Mouse (Mus musculus) cerebellum, postnatal 36 days (tissue): ENCODE measurements around the gene Cx3cr1.

Experiments
- DNase-seq, 2 experiments: peaks; one replicate each; pipeline ENCODE4 v3.0.0; 2021 to 2022; ENCODE audit warnings: mixed read lengths in 2 of 2

Cx3cr1 gene

DNA sequence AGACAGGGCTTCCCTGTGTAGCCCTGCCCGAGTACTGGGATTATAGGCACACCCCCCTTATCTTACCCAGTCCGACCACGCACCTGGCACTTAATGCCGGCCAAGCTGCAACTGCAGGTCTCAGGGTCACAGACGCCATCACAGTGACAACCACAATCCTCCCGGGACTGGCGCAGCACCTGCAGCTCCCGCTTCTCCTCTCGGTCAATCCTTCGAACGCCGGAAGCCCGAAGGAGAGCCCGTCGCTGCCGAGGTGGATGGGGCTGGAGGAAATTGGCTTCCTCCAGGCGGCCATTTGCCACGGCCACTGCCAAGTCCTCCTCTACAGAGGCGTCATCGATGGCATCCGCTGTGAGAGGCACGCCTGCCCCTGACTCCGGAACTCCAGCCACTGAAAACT lies 96.4 kb downstream of the Cx3cr1 start:
- DNase-seq: peak in 1 of 2 experiments; percentile 20

- peak; percentile 60 for DNase-seq
Observed at GRCm38 (mm10) chr9:119972582-119972981, 97.1 kb downstream of the Cx3cr1 start.

- DNase-seq: no peak
Observed at GRCm38 (mm10) chr9:119972166-119972565, 97.5 kb downstream of the Cx3cr1 start.

DNA sequence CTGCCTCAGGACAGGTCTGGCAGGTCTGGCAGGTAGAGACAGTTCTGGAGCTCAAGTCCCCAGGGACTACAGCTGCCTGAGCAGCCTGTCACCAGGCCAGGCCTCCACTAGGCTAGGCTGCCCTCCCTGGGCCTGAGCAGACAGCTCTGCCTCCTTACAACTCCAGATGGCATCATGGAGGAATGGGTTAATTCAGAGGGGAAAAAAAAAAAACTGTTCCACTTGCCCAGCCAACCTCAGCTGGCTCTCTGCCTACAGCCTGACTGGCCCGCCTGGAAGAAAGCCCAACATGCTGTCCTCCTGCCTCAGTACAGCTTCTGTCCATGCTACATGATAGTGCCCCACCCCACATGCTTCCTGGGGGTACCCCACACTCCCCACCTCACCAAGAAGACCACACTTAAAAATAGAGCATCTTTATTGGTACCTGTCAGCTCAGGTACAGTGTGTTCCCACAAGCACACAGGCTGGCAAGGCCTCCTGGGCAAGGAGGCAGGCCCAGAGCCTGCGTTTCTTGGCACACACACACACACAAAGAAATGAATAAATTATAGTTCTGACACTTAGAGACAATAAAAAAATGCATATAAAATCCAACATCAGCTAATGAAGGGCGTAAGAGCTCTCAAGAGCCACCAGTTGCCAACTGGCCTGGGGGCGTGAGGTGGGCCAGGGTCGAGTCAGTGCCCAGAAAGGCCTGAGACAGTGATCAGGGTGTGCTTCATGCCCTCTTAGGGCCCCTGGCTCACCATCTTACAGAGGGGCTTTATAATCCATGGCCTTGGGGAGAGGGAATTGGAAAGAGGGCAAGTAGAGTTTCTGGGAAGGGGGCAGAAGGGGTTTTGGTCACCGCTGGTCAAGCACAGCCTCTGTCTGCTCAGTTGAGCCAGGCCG lies 98.7 kb downstream of the Cx3cr1 start:
- DNase-seq: peak; percentile 81 to 86

GRCm38 (mm10) chr9:119970221-119970620 lies 99.5 kb downstream of the Cx3cr1 start:
- peak; percentile 77 to 79 for DNase-seq

DNA sequence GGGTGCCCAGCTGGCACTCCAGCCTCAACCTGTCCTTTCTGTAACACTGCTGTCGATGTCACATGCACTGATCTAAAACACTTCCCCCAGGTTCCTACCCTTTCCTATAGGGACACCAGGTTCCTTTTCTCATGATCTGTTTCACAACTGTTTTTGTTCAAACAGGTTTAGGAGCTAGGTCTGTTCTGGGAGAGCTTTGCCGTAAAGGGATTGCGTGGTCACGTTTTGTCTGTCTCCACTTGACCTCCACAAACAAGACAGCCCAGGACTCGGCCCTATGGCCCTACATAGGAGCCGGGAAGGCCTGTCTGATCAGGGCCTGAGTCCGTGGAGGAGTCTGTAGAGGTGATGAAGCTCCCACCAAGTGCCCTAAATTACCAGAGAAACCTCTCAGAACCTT lies 99.9 kb downstream of the Cx3cr1 start:
- DNase-seq: no peak

GRCm38 (mm10) chr9:119966221-119966910 lies 103.3 kb downstream of the Cx3cr1 start:
- DNase-seq: no peak

DNA sequence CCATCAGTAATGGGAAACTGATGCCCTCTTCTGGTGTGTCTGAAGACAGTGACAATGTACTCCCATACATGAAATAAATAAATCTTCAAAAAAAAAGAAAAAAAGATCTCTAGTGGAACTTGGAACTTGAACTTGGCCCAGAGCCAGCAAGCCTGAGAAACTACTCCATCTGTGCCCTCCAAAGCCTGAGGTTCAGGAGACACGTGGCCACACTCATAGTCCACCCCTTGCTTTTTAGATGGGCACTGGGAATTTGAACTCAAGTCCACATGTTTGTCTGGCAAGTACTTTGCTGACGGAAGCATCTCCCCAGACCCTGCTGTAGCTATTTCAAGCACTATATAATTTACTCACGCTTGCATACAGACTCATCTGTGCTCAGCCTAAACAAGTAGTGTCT lies 104.5 kb downstream of the Cx3cr1 start:
- DNase-seq: no peak

- DNase-seq: no peak
Observed at GRCm38 (mm10) chr9:119964206-119964605, 105.5 kb downstream of the Cx3cr1 start.

DNA sequence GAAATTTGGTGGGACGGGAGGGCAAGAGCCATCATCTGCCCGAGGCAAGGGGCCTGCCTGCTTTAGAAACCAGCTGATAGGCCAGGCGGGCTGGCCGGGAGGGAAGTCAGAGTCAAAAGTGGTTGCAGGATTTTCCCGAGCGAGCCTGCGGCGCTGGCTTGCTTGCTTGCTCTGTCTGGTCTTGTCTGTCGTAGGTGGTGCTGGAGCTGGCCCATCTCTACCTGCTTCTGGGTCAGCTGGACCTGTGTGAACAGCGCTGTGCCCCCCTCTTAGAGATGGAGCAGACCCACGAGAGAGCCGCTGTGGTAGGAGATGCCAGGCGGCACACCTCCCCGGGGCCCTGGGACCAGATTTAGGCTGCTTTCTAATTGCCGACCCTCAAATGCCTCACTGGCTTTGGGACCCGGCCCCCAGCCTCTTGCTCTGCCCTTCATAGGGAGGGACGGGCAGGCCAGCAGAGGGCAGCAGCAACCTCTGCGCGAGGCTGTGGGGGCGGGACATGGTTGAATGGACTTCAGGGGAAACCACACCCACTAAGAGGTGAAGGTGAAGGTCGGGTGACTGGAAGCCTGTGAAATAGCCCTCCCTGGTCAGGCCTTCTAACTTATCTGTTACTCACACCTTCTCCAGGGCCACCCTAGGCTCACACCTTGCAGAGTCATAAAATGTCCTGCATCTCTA lies 106.6 kb downstream of the Cx3cr1 start:
- DNase-seq: peak; percentile 56 to 68

GRCm38 (mm10) chr9:119962216-119962615 lies 107.5 kb downstream of the Cx3cr1 start:
- no peak for DNase-seq

GRCm38 (mm10) chr9:119958835-119959234 lies 110.8 kb downstream of the Cx3cr1 start:
- no peak for DNase-seq

DNA sequence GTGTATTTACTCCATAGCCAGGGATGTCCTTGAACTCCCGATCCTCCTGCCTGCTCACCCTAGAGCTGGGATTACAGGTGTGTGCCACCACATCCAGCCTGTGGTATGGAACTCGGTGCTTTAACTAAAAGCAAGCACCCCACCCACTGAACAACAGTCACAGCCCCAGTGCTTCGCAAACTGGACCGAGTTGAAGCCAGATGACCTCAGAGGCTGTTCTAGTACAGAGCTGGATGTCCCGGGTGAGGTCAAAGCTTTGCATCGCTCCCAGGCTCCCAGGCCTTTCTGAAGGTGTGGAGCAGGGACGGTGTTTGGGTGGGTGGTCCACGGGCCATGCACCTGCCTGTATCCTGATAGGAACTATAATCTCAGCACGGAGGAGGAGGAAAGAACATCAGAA lies 118.3 kb downstream of the Cx3cr1 start:
- DNase-seq: no peak

DNA sequence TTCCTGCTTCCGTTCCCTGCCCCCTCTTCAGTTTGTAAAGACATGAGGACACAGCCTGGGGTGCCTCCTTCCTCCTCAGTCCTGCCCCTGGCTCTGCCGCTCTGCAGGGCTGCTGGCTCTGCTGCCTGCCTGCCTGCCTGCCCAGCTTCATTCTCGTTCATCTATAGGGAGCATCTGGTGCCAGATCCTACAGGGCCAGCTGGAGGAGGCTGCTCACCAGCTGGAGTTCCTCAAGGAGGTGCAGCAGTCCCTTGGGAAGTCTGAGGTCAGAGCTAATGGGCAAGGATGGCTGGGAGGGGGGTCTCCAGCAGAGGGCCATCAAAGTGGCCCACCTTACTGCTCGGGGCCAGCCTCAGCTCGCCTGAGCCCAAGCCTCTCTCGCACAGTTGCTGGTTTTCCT lies 119.2 kb downstream of the Cx3cr1 start:
- no peak for DNase-seq

GRCm38 (mm10) chr9:119948804-119949203 lies 120.9 kb downstream of the Cx3cr1 start:
- no peak for DNase-seq

DNA sequence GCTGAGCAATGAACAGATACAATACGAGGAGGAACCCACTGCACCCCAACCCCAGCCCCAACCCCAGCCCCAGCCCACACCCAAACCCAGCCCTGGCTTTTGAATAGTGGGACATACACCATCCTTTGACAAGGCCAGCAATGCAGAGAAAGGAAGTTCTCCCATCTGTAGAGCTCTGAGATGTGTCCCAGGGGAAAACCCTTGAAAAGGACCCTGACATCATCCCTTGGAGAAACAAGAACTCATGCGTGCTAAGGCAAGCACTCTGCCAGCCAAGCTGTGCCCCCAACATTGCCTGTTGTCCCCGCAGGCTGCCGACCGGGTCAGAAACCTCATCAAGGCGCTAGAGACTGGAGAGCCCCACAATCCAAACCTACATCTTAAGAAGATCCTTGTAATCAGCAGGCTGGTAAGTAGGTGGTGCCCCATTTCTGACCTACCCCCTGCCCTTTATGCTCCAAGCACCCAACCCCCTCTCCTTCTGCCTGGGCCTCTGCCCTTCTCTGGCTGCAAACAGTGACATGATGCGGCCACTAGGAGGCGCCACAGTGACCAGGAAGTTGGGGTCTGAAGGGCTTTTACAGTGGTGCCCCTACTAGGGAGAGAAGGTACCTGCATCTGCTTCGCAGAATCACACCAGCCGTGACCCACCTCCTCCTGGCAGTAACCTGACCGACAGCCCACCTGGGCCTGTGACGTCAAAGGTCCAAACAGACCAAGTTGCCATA lies 124.3 kb downstream of the Cx3cr1 start:
- DNase-seq: no peak

- no peak for DNase-seq
Observed at GRCm38 (mm10) chr9:119943326-119943725, 126.4 kb downstream of the Cx3cr1 start.

DNA sequence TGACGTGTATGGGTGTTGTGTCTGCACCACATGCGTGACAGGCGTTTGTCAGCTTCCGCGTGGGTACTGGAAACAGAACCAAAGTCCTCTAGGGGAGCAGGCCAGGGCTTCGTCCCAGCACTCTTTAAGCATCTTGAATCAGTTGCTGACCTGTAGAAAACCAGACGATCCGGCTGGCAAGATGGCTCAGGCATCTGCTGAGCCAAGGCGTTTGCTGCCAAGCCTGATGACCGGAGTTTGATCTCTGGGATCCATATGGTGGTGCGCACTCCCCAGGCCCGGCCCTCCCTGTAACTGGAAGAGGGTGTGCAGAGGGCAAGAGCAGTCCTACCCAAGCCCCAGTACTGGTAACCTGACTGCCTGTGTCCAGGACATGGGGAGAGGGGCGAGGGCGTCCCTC lies 127.8 kb downstream of the Cx3cr1 start:
- DNase-seq: peak; percentile 35 to 49

DNA sequence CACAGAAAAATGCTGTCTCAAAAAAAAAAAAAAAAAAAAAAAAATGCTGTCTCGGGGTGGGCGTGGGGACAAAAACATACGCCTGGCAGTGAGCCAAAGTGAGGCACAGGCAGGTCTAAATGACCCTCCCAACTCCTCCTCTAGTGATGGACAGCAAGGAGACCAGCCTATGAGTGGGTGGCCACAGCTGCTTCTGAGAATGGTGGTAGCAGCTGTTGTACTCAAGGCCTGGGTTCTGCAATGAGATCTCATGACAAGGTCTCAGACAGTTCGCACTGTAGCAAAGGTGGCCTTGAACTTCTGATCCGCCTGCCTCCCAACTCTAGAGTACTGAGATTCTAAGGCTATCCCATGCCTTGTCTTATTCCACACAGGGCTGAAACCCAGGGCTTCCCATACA lies 128.3 kb downstream of the Cx3cr1 start:
- no peak for DNase-seq

DNA sequence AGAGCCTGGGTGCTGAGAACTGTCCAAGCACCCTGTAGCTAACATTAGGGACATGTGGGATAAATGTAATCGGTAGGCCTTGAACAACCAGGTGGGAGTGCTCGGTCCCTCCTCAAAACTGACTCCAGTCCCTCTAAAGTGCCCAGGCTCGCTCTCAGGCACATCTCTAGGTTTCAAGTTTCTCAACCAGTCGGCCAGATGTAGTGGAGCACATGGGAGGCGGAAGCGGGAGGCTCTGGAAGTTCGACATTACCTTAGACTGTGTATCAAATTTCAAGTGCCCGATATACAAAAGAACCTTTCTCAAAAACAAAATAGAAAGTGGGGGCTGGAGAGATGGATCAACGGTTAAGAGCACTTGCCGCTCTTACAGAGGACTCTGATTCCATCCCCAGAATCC lies 130.0 kb downstream of the Cx3cr1 start:
- no peak for DNase-seq

DNA sequence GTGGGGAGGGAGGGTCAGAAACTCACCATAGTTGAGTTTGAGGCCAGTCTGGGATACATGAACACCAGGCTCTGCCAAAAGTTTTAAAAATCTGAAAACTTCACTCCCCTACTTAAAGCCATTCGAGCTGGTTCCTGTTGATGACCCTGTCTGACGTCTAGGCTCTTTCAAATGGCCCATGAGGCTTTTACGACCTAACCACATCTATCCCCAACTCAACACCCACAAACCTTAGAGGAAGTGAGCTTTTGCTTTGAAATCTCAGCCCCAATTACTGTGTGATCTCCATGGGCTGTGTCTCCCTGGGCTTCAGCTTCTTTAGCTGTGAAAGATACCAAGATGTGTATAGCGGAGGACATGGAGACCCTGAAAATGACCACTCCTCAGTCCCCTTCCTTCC lies 131.2 kb downstream of the Cx3cr1 start:
- DNase-seq: no peak

- peak; percentile 93 to 94 for DNase-seq
Observed at GRCm38 (mm10) chr9:119937005-119937773, 132.5 kb downstream of the Cx3cr1 start, which contains the start of the genes Gorasp1 and Ttc21a. TSS of gene Gorasp1 (minus strand) at chr9:119937565. TSS of gene Ttc21a (plus strand) at chr9:119937606.
